Mouse (Mus musculus): ENCODE results near the gene Crk.

Crk gene

GRCm38 (mm10) chr11:75741615-75742014 is 62.6 kb downstream of the Crk start:
- no peak for DNase-seq

GRCm38 (mm10) chr11:75744761-75745160 is 65.7 kb downstream of the Crk start:
- DNase-seq = no peak

DNA sequence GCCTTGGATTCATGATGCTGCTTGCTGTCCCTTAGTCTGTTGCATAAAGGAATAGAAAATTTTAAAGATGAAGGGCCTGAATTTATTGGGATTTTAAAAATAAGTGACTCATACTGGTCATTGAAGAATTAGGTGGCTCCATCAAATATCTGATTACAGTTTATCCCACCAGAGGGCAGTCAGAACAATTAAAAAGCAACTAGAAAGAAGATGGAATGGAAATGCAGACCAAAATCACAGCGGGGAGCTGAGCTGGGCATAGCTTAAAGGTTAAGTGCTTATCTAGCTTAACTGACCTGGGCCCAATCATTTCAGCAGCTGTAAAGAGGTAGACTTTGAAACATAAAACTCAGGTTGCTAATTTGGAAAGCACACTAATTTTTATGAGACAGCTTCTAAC is 71.5 kb downstream of the Crk start:
- no peak for DNase-seq

GRCm38 (mm10) chr11:75751082-75751481 is 72.0 kb downstream of the Crk start:
- DNase-seq = no peak
